Mouse (Mus musculus) naive thymus-derived CD4-positive, alpha-beta T cell, adult 2 months (primary cell): ENCODE measurements around the gene Ddx39b.

Experiments
- DNase-seq: peaks from one replicate; pipeline ENCODE4 v3.0.0-alpha.2; 2011; ENCODE audit warnings: low read depth

The Ddx39b gene

GRCm38 (mm10) chr17:35241305-35242014, at the start of gene Ddx39b:
Ddx39b (plus strand) TSS chr17:35241746.
- DNase-seq: peak; percentile 98

GRCm38 (mm10) chr17:35192924-35193323, 48.6 kb upstream of the Ddx39b start:
- no peak for DNase-seq

GRCm38 (mm10) chr17:35193881-35194843, 47.4 kb upstream of the Ddx39b start, which contains the start of gene Ltb:
Ltb (plus strand) TSS chr17:35194439.
- peak; percentile 88 for DNase-seq

GRCm38 (mm10) chr17:35194844-35195630, 46.5 kb upstream of the Ddx39b start:
- no peak for DNase-seq

DNA sequence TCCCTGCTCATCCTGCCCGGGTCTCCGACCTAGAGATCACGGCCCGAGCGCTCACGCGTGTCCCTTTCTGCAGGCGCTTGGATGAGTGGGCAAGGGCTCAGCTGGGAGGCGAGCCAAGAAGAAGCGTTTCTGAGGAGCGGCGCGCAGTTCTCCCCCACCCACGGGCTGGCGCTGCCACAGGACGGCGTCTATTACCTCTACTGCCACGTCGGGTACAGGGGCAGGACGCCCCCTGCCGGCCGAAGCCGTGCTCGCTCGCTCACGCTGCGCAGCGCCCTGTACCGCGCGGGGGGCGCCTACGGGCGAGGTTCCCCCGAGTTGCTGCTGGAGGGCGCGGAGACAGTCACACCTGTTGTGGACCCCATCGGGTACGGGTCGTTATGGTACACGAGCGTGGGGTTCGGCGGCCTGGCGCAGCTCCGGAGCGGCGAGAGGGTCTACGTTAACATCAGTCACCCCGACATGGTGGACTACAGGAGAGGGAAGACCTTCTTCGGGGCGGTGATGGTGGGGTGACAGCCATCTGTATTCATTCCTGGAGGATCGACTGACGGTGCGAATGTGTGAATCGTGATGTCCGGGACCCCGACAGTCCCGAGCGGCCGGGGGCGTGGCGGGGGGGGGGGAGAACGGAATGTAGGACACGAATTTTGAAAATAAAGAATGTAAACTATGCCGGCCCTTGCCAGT, 45.8 kb upstream of the Ddx39b start:
- peak; percentile 95 for DNase-seq

GRCm38 (mm10) chr17:35196321-35196641, 45.3 kb upstream of the Ddx39b start:
- DNase-seq: peak; percentile 58

DNA sequence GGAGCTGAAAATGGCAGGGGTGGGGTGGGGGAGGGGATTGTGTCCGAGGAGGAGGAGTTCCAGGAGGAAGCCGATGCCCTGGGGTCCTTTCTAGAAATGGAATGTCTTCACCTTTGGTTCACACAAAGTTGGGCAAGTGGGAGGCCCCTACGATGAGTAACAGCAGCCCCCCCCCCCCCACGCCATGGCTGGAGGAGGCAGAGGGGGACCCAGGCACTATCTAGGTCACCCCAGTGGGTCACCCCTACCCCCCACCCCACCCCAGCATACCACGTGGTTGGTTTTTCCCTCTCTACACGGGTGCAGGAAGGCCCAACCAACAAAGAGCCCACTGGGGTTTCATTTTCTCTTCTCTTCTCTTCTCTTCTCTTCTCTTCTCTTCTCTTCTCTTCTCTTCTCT, 44.4 kb upstream of the Ddx39b start:
- peak; percentile 63 for DNase-seq

GRCm38 (mm10) chr17:35198029-35198428, 43.5 kb upstream of the Ddx39b start:
- DNase-seq: no peak

GRCm38 (mm10) chr17:35198946-35199345, 42.6 kb upstream of the Ddx39b start:
- DNase-seq: no peak

DNA sequence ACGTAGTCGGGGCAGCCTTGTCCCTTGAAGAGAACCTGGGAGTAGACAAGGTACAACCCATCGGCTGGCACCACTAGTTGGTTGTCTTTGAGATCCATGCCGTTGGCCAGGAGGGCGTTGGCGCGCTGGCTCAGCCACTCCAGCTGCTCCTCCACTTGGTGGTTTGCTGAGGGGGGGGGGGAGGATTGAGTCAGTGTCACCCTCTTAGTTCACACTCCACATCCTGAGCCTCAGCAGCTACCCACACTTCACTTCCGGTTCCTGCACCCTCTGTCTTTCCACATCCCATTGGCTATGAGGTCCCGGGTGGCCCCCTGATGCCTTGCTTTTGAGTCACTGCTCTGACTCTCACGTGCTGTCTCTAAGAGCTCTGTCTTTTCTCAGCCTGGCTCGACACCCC, 41.1 kb upstream of the Ddx39b start:
- peak; percentile 92 for DNase-seq

DNA sequence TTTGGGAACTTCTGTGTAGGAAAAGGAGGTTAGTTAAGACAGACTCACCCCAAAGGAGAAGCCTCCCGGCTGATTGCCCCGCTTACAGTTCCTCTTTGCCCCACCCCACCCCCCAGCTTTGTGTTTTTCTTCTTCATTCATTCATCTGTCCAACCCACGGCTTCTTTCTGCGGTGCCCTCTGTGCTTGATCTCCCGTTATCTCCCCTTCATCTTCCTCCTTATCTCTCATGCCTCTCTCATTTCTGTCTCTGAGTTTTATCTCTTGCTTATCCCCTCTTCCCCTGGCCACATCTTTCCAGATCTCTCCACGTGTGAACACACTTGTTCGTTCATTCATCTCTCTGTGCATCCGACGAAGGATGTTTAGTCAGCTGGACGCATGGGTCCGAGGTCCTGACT, 40.4 kb upstream of the Ddx39b start:
- DNase-seq: peak; percentile 60

DNA sequence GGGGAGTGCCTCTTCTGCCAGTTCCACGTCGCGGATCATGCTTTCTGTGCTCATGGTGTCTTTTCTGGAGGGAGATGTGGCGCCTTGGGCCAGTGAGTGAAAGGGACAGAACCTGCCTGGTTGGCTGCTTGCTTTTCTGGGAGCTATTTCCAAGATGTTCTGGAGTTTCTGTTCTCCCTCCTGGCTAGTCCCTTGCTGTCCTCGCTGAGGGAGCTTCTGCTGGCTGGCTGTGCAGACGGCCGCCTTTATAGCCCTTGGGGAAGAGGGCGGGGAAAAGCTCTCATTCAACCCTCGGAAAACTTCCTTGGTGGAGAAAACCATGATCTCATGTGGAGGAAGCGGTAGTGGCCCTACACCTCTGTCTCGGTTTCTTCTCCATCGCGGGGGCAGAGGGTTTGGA, 39.8 kb upstream of the Ddx39b start, which contains the start of gene Tnf:
Gene Tnf, minus strand, starts transcription at position 221 of the 400 bp plus-strand sequence.
- DNase-seq: peak; percentile 88

- DNase-seq: no peak
Observed at GRCm38 (mm10) chr17:35202442-35202841, 39.1 kb upstream of the Ddx39b start.

- peak; percentile 89 for DNase-seq
Observed at GRCm38 (mm10) chr17:35204494-35205379, 36.8 kb upstream of the Ddx39b start, which contains the start of gene Lta. Lta (minus strand) TSS chr17:35205351.

DNA sequence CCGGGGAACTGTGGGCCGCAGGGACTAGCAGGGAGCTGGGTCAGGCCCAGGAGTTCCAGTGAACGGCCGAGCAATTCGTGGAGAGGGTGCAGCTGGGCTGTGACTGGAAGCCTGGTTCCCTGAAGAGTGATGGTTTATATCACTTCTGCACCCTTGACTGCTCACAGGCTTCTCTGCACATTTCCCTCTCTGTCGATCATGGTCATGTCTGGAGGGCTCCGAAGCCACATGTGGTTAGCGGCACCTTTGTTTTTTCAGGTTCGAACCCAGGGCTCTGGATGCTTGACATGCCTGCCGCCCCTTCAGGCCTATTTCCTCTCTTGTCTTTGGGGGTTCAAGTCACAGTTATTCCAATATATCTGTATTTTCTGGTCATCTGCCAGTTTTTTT, 36.2 kb upstream of the Ddx39b start:
- DNase-seq: no peak

DNA sequence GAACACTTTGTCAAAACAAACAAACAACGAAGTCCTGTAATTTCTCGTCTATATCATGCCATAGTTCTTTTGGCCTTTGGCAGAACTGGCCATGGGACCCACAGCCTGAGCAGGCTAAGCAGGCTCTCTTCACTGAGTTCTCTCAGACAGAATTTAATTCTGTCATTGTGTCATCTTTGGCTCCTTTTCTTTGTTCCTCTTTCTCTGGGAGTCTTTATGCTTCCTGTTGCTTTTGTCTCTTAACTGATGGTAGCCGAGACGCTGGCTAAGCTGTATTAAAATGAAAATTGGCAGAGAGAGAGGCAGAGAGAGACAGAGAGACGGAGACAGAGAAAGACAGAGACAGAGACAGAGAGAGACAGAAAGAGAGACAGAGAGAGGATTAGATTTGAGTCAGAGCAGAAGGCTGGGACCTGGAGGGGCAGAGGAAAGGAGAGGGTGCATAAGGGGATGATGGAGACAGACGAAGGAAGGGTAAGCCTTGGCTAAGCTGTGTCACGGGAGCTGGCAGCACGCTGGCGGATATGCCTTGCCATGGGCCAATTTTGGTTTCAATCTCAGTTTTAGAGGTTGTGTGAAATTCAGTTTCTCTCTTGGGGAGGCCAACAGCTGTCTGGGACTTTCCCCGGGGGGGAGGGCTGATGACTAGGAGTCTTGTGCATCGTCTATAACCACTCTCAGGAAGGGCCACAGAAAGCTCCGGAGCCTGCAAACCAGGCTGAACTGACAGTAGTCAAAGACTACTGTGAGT, 31.6 kb upstream of the Ddx39b start:
- DNase-seq: peak; percentile 90

DNA sequence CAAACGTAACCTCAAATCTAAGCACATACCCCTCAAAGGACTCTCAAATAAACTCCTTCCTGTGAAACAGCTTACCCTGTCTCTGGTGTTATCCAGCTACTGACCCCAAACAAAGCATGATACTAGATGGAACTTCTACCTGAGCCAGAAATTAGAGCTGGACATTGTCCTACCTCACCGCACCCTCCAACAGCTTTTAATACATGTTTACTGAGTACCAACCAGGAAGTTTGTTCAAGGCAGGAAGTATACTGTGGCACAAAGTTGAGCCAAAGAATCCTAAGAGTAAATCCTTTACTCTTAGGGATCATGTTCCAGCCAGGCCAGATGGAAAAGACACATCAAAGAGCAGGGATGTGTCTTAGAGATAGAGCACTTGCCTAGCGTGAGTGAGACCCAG, 31.0 kb upstream of the Ddx39b start:
- DNase-seq: peak; percentile 44

GRCm38 (mm10) chr17:35213071-35213470, 28.5 kb upstream of the Ddx39b start:
- no peak for DNase-seq

DNA sequence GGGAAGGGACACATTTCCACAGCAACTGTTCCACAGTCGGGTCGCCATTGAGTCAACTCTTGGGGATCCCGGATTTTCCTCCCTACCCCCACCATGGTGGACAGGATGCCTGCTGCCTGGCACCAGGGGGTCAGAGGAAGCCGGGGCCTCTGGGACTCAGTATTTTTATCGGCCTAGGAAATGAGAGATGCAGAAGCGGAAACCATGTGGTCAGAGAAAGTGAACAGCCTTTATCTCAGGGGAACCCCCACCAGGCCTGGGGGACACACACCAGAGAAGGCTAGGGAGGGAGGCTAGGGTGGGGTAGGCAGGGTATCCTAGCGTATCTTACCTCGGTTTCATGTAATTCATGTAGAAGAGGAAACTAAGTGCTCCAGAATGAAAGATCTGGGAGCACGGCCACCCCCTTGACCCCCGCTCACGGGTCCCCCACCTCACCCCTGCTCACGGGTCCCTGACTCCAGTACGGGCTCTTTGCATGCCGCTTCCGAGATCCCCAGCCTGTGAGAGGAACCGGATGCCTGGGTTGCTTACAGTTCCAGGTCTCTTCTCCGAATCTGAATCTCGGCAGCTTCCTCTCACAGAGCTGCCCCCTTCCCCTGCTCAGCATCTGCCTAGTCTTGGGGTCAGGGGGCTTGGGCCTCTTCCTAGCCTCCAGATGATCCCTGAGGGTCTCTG, 22.9 kb upstream of the Ddx39b start:
- DNase-seq: peak; percentile 64
